Mouse (Mus musculus) R1 (cell line): Measurements from ENCODE around the gene H2-Eb1.
A peak's percentile ranks its signal among the peaks of the same experiment; 100 is the strongest.

Source experiments
- DNase-seq: peaks from one replicate; pipeline ENCODE4 v3.0.0-alpha.2; 2018; ENCODE audit warnings: low read depth, low spot score

The H2-Eb1 gene

GRCm38 (mm10) chr17:34288131-34288530 is 17.5 kb upstream of the H2-Eb1 start:
- no peak for DNase-seq

GRCm38 (mm10) chr17:34291609-34292008 is 14.1 kb upstream of the H2-Eb1 start:
- DNase-seq, result peak; percentile 85

DNA sequence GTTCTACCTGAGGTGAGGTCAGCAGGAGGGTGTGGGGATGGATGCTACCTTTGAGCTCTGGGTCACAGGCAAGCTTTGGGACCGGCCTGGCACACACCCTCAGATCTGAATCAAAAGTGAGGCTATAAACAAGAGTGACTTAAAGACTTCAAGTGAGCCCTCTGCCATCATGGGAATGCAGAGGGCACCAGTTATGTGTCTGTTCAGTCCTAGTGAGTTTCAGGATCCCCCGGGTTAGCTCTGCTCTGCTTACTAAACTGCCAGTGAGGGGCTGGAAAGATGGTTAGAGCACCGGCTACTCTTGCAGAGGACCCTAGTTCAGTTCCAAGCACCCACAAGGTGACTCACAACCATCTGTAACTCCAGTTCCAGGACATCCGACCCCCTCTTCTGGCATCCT is 13.1 kb upstream of the H2-Eb1 start:
- no peak for DNase-seq

DNA sequence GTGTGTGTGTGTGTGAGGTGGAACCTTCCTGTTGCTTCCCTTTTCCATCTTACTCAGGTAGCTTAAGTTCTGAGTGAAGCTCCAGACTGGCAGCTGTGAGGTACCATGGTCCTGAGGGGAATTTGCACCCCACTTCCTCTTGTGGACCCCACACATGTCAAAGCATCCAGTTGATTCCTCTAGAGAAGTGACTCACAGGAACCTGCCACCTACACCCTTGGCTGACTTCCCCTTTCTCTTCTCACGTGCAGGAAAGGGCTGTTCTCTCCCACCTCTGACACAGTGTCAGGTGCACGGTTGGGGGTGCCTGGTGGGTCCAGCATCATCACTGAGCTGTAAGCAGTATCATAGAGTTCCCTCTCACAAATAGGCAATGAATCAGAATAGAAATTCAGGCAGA is 12.1 kb upstream of the H2-Eb1 start:
- DNase-seq, result no peak

DNA sequence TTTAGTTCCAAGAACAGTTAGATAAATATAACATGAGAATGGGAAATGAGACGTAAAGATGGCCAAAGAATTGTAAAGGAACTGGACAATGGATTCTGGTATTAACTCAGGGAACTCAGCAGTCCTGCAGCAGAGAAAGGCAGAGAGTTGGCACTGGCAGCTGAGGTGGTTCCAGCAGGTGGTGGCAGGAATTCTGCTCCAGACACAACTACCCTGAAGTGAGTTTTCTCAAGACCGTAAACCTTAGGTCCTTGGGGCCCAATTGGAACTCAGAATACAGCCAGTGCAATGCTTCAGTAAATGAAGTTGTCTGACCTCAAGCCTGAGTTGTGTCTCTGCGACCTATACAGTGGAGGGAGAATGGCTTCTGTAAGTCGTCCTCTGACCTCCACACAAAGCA is 11.4 kb upstream of the H2-Eb1 start:
- no peak for DNase-seq

GRCm38 (mm10) chr17:34295307-34295706 is 10.4 kb upstream of the H2-Eb1 start:
- DNase-seq, result no peak

GRCm38 (mm10) chr17:34295891-34296794 is 9.5 kb upstream of the H2-Eb1 start:
- peak; percentile 66 for DNase-seq

DNA sequence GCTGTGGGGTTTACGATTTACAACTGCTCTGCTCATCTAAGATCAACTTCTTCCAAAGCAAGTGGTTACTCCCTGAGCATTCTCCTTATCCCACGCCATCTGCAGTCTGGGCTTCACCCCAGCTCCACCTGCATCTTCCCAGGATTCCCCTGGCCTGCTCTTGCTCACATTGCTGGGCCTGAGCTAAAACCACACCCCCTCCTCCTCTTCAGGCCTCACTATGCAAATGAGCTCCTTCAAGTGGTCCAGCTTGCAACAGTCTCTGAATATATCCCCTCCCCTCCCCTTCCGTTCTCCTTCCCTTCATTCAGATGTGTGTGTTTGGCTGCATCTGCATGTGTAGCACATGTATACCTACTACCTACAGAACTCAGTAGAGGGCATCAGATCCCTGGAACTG is 6.3 kb upstream of the H2-Eb1 start:
- peak; percentile 73 for DNase-seq

- DNase-seq, result no peak
Measured at GRCm38 (mm10) chr17:34300071-34300470, 5.6 kb upstream of the H2-Eb1 start.

DNA sequence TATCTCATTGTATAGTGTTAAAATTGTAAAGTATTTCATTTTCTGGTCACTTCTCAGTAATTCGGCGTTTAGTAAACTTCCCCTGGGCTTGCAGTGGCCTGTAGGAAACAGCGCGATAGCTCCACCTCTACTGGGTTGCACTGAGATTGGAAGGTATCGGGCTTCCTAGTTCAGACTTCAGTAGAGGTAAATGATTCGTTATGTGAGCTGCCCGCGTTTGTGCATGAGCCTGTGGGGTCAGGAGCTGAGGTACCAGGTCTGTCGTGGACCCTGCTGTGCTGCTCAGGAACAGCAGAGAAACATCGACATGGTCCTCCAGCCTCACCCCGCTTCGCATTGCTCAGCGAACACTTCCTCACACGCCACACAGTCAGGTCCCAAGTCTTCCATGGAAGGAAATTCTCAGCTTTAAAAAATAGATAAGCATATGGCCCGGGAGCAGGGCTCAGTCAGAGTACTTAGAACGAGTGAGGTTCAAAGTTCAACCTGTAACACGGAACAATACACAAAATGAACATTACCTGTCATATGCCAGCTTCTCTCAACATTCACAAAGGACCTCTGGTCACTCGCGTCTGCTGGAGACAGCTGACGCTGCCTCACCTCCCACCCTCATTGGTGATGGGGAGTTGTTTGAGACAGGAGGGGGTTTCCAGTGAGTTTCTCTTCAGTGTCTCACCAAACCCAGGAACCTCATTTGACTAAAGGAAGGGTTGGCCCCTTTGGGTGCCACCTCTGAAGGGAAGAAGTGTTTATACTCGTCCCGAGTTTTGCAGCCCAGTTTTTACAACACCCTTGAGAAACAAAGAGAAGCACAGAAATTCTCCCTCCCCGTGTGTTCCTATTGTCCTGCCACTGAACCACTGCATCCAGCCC is 4.7 kb upstream of the H2-Eb1 start:
- no peak for DNase-seq

GRCm38 (mm10) chr17:34301670-34302190 is 3.9 kb upstream of the H2-Eb1 start:
- no peak for DNase-seq

DNA sequence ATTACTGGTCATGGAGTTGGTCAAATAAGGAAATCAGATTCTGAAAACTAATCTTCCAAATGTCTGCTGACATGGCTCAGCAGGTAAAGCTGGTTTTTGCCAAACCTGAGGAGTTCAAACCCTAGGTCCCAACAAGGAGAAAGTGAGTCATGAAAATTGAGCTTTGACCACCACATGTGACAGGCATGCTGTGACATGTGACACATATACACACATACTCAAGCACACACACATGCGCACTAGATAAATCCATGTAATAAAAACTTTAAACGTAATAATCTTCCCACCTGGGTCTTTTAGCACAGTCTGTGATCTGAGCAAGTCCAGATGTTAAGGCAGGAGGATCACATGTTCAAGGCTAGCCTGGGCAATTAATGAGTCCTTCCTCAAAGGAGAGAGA is 1.9 kb upstream of the H2-Eb1 start:
- DNase-seq, result no peak

DNA sequence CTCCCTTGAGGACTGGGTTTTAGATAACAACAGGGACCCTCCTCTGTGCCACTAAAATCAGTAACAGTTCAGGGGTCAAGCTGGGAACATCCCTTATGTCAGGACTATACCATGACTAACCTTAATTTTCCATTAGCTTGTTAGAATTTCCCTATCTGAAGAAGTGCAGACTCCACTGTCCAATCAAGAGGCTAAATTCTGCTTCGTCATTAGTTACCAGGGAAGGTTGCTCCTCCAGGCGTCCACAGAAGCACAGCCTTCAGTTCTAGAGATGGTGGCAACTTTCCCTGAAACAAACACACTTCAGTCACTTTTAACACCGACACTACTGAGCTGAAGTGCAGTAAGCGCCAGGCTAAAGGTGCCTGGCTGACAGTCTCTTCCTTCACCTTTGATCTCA is 916 bp upstream of the H2-Eb1 start:
- peak; percentile 53 for DNase-seq

- no peak for DNase-seq
Measured at GRCm38 (mm10) chr17:34306407-34306806, 740 bp downstream of the H2-Eb1 start.

DNA sequence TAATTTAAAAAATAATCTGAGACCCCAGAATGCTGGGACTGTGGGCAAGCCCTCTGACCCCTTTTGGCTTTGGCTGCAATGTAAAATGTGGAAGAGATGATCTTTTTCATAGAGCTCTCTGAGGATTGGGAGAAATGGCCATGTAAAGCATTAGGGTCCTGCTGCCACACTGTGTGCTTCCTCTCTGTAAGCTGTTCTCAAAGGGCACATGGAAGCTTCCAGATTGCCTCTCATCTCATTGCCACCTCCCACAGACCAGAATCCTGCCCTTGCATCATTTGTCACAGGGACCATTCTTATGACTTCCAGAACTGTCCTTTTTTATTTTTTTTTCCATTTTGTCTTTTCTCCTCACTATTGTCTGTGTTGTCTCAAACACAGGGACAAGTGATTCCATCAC is 1.5 kb downstream of the H2-Eb1 start:
- no peak for DNase-seq

GRCm38 (mm10) chr17:34308161-34308560 is 2.5 kb downstream of the H2-Eb1 start:
- DNase-seq, result no peak

GRCm38 (mm10) chr17:34309225-34309624 is 3.6 kb downstream of the H2-Eb1 start:
- DNase-seq, result no peak

DNA sequence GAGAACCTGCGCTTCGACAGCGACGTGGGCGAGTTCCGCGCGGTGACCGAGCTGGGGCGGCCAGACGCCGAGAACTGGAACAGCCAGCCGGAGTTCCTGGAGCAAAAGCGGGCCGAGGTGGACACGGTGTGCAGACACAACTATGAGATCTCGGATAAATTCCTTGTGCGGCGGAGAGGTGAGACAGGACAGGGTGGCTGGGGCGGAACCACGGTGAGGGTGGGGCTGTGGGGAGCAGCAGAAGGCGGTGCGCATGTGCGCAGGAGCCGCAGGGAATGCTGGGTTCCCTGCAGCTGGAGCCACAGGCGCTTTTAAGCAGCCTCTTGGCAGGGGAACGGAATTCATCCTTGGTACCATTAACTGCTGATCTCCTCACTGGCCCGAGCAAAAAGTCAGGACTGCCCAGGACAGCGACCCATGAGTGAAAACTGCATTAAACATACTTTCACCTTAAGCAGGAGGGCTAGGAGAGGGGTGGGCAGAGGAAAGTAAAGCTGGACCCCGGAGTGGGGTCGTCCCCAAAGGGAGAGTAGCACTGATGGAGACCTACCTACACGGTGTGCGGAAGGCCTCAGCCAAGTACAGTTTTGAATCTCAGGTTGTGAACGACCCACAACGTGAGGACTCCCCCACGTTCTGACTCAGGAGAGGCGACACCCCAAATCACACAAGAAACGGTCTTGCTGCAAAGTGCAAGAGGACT is 4.2 kb downstream of the H2-Eb1 start:
- DNase-seq, result peak; percentile 82

- DNase-seq, result peak; percentile 56
Measured at GRCm38 (mm10) chr17:34310526-34310925, 4.9 kb downstream of the H2-Eb1 start.

- DNase-seq, result no peak
Measured at GRCm38 (mm10) chr17:34312185-34312584, 6.5 kb downstream of the H2-Eb1 start.

- DNase-seq, result peak; percentile 80
Measured at GRCm38 (mm10) chr17:34313393-34313792, 7.7 kb downstream of the H2-Eb1 start.

- DNase-seq, result peak; percentile 33
Measured at GRCm38 (mm10) chr17:34314286-34314685, 8.6 kb downstream of the H2-Eb1 start.
